Mouse (Mus musculus): ENCODE measurements at regions not wholly inside any gene's neighbourhood (a gene's known extent, or its start where the extent isn't known, plus 50 kb on each side); places are given as distances from the start of the nearest gene placed in this dataset.
"Not testable (repeated sequence)": the region's sequence is repeated elsewhere in the genome, so short reads cannot be mapped to it uniquely, and the experiment has no call there.

DNA sequence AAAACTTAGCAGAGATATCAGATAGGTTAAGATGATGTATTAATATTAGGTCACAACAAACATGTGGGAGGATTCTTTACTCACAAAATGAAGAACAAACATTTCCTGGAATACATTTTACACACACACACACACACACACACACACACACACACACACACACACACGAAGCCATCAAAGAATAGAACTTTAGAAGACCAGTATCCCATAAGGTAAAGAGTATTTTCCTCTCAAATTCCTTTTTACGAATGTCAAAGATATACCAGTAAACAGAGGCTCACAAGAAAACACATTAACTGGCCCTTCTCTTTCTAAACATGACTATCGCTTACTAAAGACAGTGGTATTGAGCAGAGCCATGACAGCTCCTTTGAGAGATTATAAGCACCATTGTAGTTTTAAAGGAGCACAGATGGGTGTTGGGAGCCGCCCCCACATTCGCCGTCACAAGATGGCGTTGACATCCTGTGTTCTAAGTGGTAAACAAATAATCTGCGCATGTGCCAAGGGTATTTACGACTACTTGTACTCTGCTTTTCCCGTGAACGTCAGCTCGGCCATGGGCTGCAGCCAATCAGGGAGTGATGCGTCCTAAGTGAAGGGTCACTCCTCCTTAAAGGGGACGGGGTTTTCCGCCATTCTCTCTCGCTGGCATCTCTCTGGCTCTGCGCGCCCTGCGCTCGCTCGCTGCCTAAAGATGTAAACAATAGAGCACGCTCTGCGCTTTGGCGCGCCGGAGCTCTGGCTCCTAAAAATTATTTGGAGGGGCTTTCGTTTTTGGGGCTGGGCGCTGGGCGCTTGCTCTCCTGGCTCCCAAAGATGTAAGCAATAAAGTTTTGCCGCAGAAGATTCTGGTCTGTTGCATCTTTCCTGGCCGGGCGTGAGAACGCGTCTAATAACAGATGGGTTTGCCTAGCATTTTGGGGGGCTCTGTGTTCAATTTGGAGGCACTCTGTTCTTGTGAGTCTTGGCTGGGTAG is 160.0 kb downstream of the Csl start:
- not testable (repeated sequence) for TF ChIP-seq POLR2A (IDR thresholded peaks at IDR 0.05; ENCODE audit: low read depth, low read length); CTCF (IDR thresholded peaks at IDR 0.05; ENCODE audit: borderline replicate concordance, insufficient read depth, low read length)
